Mouse (Mus musculus): Measurements from ENCODE around the gene Abca1.
A peak's percentile ranks its signal among the peaks of the same experiment; 100 is the strongest.

DNA sequence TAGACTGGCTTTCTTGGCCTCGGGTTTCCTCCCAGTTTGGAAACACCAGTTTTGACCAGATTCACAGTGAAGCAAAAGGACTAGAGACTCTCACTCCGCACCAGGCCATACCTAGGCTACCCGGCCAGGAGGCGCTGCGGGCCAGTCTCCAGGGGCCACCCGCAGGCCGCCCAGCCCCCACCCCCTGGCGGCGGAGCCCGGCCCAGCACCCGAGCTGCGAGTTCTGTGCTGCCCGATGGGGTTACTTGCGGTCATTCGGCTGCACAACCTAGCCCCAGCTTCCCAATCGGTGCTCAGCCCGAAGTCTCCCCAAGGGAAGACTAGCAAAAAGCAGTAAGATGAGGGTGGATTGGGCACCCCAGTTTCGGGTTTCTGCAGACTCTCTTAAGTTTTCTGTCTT is 1.1 kb downstream of the Abca1 start:
- no peak for TF ChIP-seq EP300 (IDR thresholded peaks at IDR 0.05; ENCODE audit: low read depth)
- peak; percentile 95 for TF ChIP-seq CTCF (IDR thresholded peaks at IDR 0.05; ENCODE audit: low read depth)
